Mouse (Mus musculus) spleen, postnatal 4 days (tissue): Measurements from ENCODE around the gene Olfr1311.
"Not testable (repeated sequence)": the region's sequence is repeated elsewhere in the genome, so short reads cannot be mapped to it uniquely, and the experiment has no call there.

Experiments used
- DNase-seq, 2 experiments: peaks; one replicate each; pipeline ENCODE4 v3.0.0; 2022; ENCODE audit warnings: low spot score in 2 of 2

Gene Olfr1311

GRCm38 (mm10) chr2:112024312-112024711 lies at the start of gene Olfr1311:
TSS of gene Olfr1311 (minus strand) at chr2:112024412.
- no peak for DNase-seq

GRCm38 (mm10) chr2:112050138-112050537 lies 25.9 kb upstream of the Olfr1311 start, which contains the start of gene Olfr1312:
TSS of gene Olfr1312 (minus strand) at chr2:112050238.
- DNase-seq = no peak

GRCm38 (mm10) chr2:112026971-112027370 lies 2.8 kb upstream of the Olfr1311 start:
- DNase-seq = not testable (repeated sequence)

- DNase-seq = no peak
Measured at GRCm38 (mm10) chr2:112014900-112015299, 9.3 kb downstream of the Olfr1311 start.

- no peak for DNase-seq
Measured at GRCm38 (mm10) chr2:112012608-112013007, 11.6 kb downstream of the Olfr1311 start, which contains the start of gene Olfr1310. TSS of gene Olfr1310 (minus strand) at chr2:112012708.

- no peak for DNase-seq
Measured at GRCm38 (mm10) chr2:111990181-111990580, 34.0 kb downstream of the Olfr1311 start, which contains the start of gene Olfr1309. TSS of gene Olfr1309 (minus strand) at chr2:111990281.
